Mouse (Mus musculus): ENCODE data around the gene Rnf223. TPM values are rescaled to one million over a fixed set of nuclear protein-coding genes. Genes with fewer than 3 reads are reported as not detected.

Rnf223 gene
- polyA plus RNA-seq (2014; fragmentation: Nextera tagmentation; extraction: Ambion mirVana), result 0.19 and 0.45 TPM in 2 replicates

DNA sequence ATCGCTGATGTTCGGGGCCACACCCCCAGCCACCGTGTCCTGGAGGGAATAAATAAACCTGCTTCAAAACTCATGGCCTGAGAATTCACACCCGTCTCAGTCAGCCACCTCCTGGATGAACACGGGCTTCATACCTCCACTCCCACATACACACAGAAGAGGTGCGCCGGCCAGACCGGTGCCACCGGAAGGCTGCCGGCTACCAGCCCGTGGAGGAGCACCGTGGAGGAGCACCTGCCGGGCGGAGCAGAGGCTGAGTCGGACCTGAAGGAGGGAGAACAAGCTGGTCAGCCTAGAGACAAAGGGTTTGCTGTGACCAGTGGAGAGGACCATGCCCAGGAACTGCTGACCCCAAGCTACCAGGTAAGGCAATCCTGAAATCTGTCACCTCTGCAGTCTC, at the start of gene Rnf223:
Gene Rnf223, plus strand, starts transcription at position 78 of the 400 bp plus-strand sequence.
- 77% methylated on average over 15 of the region's 15 CpGs for WGBS
- Histone ChIP-seq H3K36me3 (ENCODE audit: control insufficient read depth, insufficient read depth, low read length) (peaks cover 5% of the 10 kb centered on the region; the same call in 1 of the 2 replicates), H3K4me3 (ENCODE audit: low read depth, low read length) (no peak within 1 kb of the TSS), H3K27ac (ENCODE audit: low read length) (no peak within 1 kb of the TSS), H3K9ac (replicated peaks; ENCODE audit: low read depth, low read length) (no peak within 1 kb of the TSS), H3K27me3 (ENCODE audit: control insufficient read depth, insufficient read depth, low read length) (no peaks in the 10 kb centered on the region), H3K4me1 (ENCODE audit: control insufficient read depth, insufficient read depth, low read length) (no peaks in the 10 kb centered on the region), H3K4me2 (replicated peaks; ENCODE audit: low read depth, low read length) (no peak within 1 kb of the TSS), H3K9me3 (ENCODE audit: control insufficient read depth, low read depth, low read length) (no peaks in the 10 kb centered on the region)
- ATAC-seq (ENCODE audit: insufficient number of reproducible peaks, insufficient read depth, low FRiP score, low read depth), result no peak

DNA sequence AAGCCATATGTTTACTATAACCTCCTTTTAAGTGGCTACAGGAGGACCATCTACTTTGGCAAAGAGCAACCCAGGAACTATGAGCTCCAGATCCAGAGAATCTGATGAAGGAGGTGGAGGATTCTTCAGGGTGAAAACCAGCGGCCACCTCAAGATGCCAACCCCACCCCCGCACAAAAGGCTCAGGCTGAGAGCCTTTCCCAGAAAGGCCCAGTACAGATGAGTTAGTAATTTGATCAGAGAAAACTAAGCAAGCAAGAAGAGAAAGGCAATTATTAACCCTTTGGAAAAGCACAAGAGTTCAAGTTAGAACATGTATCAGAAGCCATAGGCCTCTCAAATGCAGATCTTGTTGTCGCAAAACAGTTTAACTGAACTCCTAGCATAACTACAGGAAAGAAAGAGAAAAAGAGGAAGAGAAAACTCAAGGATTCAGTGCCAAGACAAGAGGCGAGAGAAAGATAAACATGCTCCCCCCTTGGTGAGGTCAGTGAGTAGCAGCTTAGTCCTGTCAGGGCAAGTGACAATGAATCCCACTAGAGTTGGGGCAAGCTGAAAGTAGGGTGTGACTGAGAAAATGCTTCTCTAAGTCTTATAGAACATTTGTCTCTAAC, 47.6 kb upstream of the Rnf223 start:
- peak overlapping the region; percentile 6; the same call in 1 of the 2 replicates for H3K4me2 ChIP-seq (replicated peaks; ENCODE audit: low read depth, low read length)
- no peaks in the 10 kb centered on the region for H3K36me3 ChIP-seq (ENCODE audit: control insufficient read depth, insufficient read depth, low read length)
- peaks cover 7% of the 10 kb centered on the region; the same call in 1 of the 2 replicates for H3K4me1 ChIP-seq (ENCODE audit: control insufficient read depth, insufficient read depth, low read length)
- H3K4me3 ChIP-seq (ENCODE audit: low read depth, low read length), result no peak overlapping the region
- ATAC-seq (ENCODE audit: insufficient number of reproducible peaks, insufficient read depth, low FRiP score, low read depth), result no peak
- H3K9ac ChIP-seq (replicated peaks; ENCODE audit: low read depth, low read length), result no peak overlapping the region
- H3K27me3 ChIP-seq (ENCODE audit: control insufficient read depth, insufficient read depth, low read length), result peaks cover 5% of the 10 kb centered on the region
- WGBS, result 37% methylated on average over 4 of the region's 4 CpGs
- H3K27ac ChIP-seq (ENCODE audit: low read length), result peak overlapping the region; percentile 69; the same call in 1 of the 2 replicates
- no peaks in the 10 kb centered on the region for H3K9me3 ChIP-seq (ENCODE audit: control insufficient read depth, low read depth, low read length)

- no peak overlapping the region for H3K4me3 ChIP-seq (ENCODE audit: low read depth, low read length)
- no peak overlapping the region; the same call in 1 of the 2 replicates for H3K4me2 ChIP-seq (replicated peaks; ENCODE audit: low read depth, low read length)
- H3K27ac ChIP-seq (ENCODE audit: low read length), result peak overlapping the region; percentile 69; the same call in 1 of the 2 replicates
- 61% methylated on average over 5 of the region's 5 CpGs for WGBS
- H3K27me3 ChIP-seq (ENCODE audit: control insufficient read depth, insufficient read depth, low read length), result no peaks in the 10 kb centered on the region
- no peaks in the 10 kb centered on the region for H3K9me3 ChIP-seq (ENCODE audit: control insufficient read depth, low read depth, low read length)
- H3K36me3 ChIP-seq (ENCODE audit: control insufficient read depth, insufficient read depth, low read length), result no peaks in the 10 kb centered on the region
- no peak overlapping the region for H3K9ac ChIP-seq (replicated peaks; ENCODE audit: low read depth, low read length)
- peak; percentile 38; the same call in 1 of the 2 replicates for ATAC-seq (ENCODE audit: insufficient number of reproducible peaks, insufficient read depth, low FRiP score, low read depth)
- H3K4me1 ChIP-seq (ENCODE audit: control insufficient read depth, insufficient read depth, low read length), result peaks cover 7% of the 10 kb centered on the region; the same call in 1 of the 2 replicates
Measured at GRCm38 (mm10) chr4:156083348-156083747, 47.0 kb upstream of the Rnf223 start.

DNA sequence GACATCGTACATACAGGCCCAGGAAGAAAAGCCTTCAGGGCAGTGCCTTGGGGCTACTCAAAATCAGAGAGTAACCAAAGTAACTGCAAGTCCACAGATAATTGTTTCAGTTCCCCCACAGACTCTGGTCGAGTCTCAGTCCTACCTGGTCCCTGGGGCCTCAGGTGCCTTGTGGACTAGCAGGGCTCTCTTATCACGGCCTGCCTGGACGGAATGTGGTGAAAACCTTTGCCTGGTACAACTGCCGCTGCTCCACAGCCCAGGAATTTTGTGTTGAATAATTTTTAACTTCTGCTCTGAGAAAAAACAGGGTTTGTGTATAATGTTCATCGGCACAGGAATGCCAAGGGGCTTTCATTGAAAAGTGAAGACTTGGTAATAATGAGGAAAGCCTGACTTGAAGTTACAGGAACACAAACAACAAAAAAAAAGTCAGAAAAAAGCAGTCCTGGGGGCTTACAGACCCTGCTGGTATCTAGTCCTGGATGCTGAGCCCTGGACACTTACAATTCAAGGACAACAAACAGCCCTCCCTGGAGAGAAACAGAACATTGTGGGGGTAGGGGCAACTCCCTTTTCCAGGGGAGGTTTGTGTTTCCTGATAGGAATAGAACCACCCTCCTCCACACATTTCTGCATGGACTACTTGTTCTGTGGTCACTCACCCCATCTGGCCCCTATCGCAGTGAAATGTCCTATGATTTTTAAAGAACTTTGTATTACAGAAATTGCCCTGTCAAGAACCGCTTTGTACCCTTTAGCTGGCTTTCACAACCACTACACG, 46.0 kb upstream of the Rnf223 start:
- H3K36me3 ChIP-seq (ENCODE audit: control insufficient read depth, insufficient read depth, low read length), result no peaks in the 10 kb centered on the region
- H3K4me1 ChIP-seq (ENCODE audit: control insufficient read depth, insufficient read depth, low read length), result 0 out of 2 replicates have a peak, but pooled peaks cover 7% of the 10 kb centered on the region
- peak overlapping the region; percentile 69; the same call in 1 of the 2 replicates for H3K27ac ChIP-seq (ENCODE audit: low read length)
- no peak for ATAC-seq (ENCODE audit: insufficient number of reproducible peaks, insufficient read depth, low FRiP score, low read depth)
- 0 out of 2 replicates have a peak overlapping the region, but pooled peaks have one; percentile 3 for H3K4me2 ChIP-seq (replicated peaks; ENCODE audit: low read depth, low read length)
- no peak overlapping the region for H3K4me3 ChIP-seq (ENCODE audit: low read depth, low read length)
- WGBS, result 57% methylated on average over 9 of the region's 9 CpGs
- H3K9me3 ChIP-seq (ENCODE audit: control insufficient read depth, low read depth, low read length), result no peaks in the 10 kb centered on the region
- no peaks in the 10 kb centered on the region for H3K27me3 ChIP-seq (ENCODE audit: control insufficient read depth, insufficient read depth, low read length)
- no peak overlapping the region for H3K9ac ChIP-seq (replicated peaks; ENCODE audit: low read depth, low read length)

- Histone ChIP-seq H3K4me3 (ENCODE audit: low read depth, low read length) (no peak overlapping the region), H3K36me3 (ENCODE audit: control insufficient read depth, insufficient read depth, low read length) (no peaks in the 10 kb centered on the region), H3K27me3 (ENCODE audit: control insufficient read depth, insufficient read depth, low read length) (no peaks in the 10 kb centered on the region), H3K9me3 (ENCODE audit: control insufficient read depth, low read depth, low read length) (no peaks in the 10 kb centered on the region), H3K4me1 (ENCODE audit: control insufficient read depth, insufficient read depth, low read length) (0 out of 2 replicates have a peak, but pooled peaks cover 7% of the 10 kb centered on the region), H3K9ac (replicated peaks; ENCODE audit: low read depth, low read length) (no peak overlapping the region), H3K4me2 (replicated peaks; ENCODE audit: low read depth, low read length) (no peak overlapping the region), H3K27ac (ENCODE audit: low read length) (no peak overlapping the region)
- no peak for ATAC-seq (ENCODE audit: insufficient number of reproducible peaks, insufficient read depth, low FRiP score, low read depth)
- 85% methylated on average over 8 of the region's 8 CpGs for WGBS
Measured at GRCm38 (mm10) chr4:156085256-156085655, 45.1 kb upstream of the Rnf223 start.

DNA sequence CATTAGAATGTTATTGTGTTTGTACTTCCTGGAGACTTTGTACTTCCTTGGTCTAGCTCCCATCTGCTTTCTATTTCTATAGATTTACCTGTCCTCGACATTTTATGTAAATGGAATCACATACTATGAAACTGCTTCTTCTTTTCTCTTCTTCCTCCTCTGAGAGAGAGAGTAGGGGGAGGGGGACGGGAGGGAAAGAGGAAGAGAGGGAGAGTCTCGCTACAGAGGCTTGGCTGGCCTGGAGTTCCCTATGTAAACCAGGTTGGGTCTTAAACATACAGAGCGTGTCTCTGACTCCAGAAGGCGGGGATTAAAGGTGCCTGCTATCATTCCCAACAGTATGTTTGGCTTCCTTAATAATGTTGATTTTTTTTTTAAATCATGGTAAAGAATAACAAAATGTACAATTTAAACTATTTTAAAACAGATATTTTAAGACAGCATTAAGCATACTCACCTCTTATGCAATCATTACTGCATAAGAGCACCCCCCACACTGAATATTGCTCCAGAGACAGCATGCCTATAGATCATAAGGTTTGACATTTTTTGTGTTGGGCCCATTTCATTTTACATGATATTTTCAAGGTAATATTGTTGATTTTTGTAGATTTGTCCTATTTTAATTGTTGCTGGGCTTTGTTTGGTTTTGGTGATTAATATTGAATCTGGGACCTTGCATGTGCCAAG, 42.8 kb upstream of the Rnf223 start:
- Histone ChIP-seq H3K9me3 (ENCODE audit: control insufficient read depth, low read depth, low read length) (no peaks in the 10 kb centered on the region), H3K4me3 (ENCODE audit: low read depth, low read length) (no peak overlapping the region), H3K36me3 (ENCODE audit: control insufficient read depth, insufficient read depth, low read length) (no peaks in the 10 kb centered on the region), H3K9ac (replicated peaks; ENCODE audit: low read depth, low read length) (no peak overlapping the region), H3K27me3 (ENCODE audit: control insufficient read depth, insufficient read depth, low read length) (no peaks in the 10 kb centered on the region), H3K4me1 (ENCODE audit: control insufficient read depth, insufficient read depth, low read length) (0 out of 2 replicates have a peak, but pooled peaks cover 7% of the 10 kb centered on the region), H3K4me2 (replicated peaks; ENCODE audit: low read depth, low read length) (no peak overlapping the region), H3K27ac (ENCODE audit: low read length) (no peak overlapping the region)
- ATAC-seq (ENCODE audit: insufficient number of reproducible peaks, insufficient read depth, low FRiP score, low read depth), result no peak
- WGBS, result 20% methylated on average over 5 of the region's 5 CpGs

DNA sequence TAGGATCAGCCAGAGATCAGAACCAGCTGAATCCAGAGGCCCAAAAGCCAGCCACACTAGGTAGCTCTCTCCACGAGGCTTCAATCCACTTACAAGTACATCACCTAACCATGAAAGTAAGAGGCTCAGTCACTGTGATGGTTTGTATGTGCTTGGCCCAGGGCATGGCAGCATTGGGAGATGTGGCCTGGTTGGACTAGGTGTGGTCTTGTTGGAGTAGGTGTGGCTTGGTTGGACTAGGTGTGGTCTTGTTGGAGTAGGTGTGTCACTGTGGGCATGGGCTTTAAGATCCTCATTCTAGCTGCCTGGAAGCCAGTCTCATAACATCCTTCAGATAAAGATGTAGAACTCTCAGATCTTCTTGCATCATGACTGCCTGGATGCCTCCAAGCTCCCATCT, 39.1 kb upstream of the Rnf223 start:
- no peak overlapping the region for H3K4me3 ChIP-seq (ENCODE audit: low read depth, low read length)
- no peak for ATAC-seq (ENCODE audit: insufficient number of reproducible peaks, insufficient read depth, low FRiP score, low read depth)
- 69% methylated on average over 1 of the region's 1 CpGs for WGBS
- H3K36me3 ChIP-seq (ENCODE audit: control insufficient read depth, insufficient read depth, low read length), result no peaks in the 10 kb centered on the region
- H3K27me3 ChIP-seq (ENCODE audit: control insufficient read depth, insufficient read depth, low read length), result no peaks in the 10 kb centered on the region
- H3K27ac ChIP-seq (ENCODE audit: low read length), result no peak overlapping the region
- no peaks in the 10 kb centered on the region for H3K9me3 ChIP-seq (ENCODE audit: control insufficient read depth, low read depth, low read length)
- no peak overlapping the region for H3K9ac ChIP-seq (replicated peaks; ENCODE audit: low read depth, low read length)
- no peaks in the 10 kb centered on the region for H3K4me1 ChIP-seq (ENCODE audit: control insufficient read depth, insufficient read depth, low read length)
- H3K4me2 ChIP-seq (replicated peaks; ENCODE audit: low read depth, low read length), result no peak overlapping the region

DNA sequence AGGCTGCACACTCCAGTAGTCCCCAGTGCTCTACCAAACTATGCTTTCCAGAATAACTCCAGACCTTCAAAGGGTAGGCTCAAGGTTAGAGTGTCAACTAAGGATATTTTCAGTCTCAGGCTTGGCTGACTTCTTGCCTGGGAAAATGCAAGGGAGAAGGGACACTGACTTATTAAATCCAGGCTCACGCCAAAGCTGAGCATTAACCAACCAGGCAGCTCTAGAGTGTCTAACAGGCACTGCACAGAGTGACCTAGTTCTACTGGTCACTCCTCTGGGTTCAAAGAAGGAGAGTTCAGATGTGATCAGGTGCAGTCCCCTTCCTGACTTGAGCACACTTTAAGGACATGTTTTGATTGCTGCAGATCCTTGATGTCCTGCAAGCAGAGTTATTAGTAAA, 37.5 kb upstream of the Rnf223 start:
- no peaks in the 10 kb centered on the region for H3K9me3 ChIP-seq (ENCODE audit: control insufficient read depth, low read depth, low read length)
- no peak overlapping the region for H3K4me3 ChIP-seq (ENCODE audit: low read depth, low read length)
- no peak overlapping the region for H3K27ac ChIP-seq (ENCODE audit: low read length)
- H3K4me1 ChIP-seq (ENCODE audit: control insufficient read depth, insufficient read depth, low read length), result no peaks in the 10 kb centered on the region
- no peak for ATAC-seq (ENCODE audit: insufficient number of reproducible peaks, insufficient read depth, low FRiP score, low read depth)
- H3K9ac ChIP-seq (replicated peaks; ENCODE audit: low read depth, low read length), result no peak overlapping the region
- WGBS, result 80% methylated on average over 1 of the region's 1 CpGs
- no peaks in the 10 kb centered on the region for H3K27me3 ChIP-seq (ENCODE audit: control insufficient read depth, insufficient read depth, low read length)
- no peaks in the 10 kb centered on the region for H3K36me3 ChIP-seq (ENCODE audit: control insufficient read depth, insufficient read depth, low read length)
- no peak overlapping the region for H3K4me2 ChIP-seq (replicated peaks; ENCODE audit: low read depth, low read length)
